Mouse (Mus musculus) liver, embryonic 18 days (tissue): ENCODE measurements around the gene Rad50. TPM values are rescaled to one million over a fixed set of nuclear protein-coding genes. Genes with fewer than 3 reads are reported as not detected.

Experiments
- polyA plus RNA-seq: library from polyadenylated mRNA; depleted of rRNA; stranded (reverse); fragments of >200 nt; gene quantifications from 2 replicates; pipeline ENCODE4 v1.2.3, GENCODE M21; 2012; rRNA removed

Rad50 gene
- polyA plus RNA-seq = 3.2 TPM in 2 replicates

GRCm38 (mm10) chr11:53706934-53707717 lies at the start of gene Rad50:
Gene Rad50, minus strand, starts transcription at chr11:53707319.

DNA sequence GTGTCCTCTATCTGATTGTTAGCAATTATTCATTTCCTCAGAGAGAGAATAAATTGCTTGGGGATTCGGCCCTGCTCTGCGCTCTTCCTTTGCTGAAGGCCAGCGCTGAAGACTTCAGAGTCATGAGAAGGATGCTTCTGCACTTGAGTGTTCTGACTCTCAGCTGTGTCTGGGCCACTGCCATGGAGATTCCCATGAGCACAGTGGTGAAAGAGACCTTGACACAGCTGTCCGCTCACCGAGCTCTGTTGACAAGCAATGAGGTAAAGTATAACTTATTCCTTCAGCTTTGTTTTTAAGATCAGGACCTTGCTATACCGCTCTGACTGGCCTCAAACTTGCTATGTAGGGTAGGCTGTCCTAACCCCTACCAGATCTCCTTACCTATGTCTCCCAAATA lies 13.6 kb upstream of the Rad50 start, which contains the start of gene Il5:
TSS of gene Il5 (plus strand) at position 80 of the 400 bp plus-strand sequence.

GRCm38 (mm10) chr11:53634556-53634955 lies 72.6 kb downstream of the Rad50 start, which contains the start of gene Il13:
Gene Il13, minus strand, starts transcription at chr11:53634702.

DNA sequence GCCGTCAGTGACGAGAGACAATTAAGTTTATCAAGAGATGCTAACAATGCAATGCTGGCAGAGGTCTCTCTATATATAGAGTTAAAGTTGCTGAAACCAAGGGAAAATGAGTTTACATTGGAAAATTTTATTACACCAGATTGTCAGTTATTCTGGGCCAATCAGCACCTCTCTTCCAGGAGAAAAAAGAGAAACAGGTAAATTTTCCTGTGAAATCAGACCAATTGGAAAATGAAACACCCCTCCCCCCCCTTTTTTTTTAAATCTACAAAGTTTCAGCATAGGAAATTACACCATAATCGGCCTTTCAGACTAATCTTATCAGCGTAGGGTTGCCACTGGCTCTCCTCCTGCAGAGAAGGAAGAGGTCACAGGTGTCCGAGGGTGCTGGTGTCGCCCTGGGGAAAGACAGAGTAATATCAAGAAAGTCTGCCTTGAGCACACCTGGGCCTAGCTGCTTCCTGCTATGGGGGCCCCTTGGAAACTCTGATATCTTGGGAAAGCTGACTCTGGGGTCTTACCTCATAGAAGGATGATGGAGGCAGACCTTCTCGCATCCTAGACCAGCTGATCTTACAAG lies 88.4 kb downstream of the Rad50 start, which contains the start of gene Il4:
TSS of gene Il4 (minus strand) at position 51 of the 580 bp plus-strand sequence.

Other genes starting within 250 kb of the Rad50 start
- gene Gm9837, start 236.8 kb downstream of the Rad50 start, polyA plus RNA-seq = not detected in 2 replicates
- 0.07 and 0.10 TPM in 2 replicates for gene Gm9945, start 227.2 kb downstream of the Rad50 start, polyA plus RNA-seq
- 9.6 and 11.0 TPM in 2 replicates for gene Sowaha, start 227.0 kb downstream of the Rad50 start, polyA plus RNA-seq
- 12.5 and 15.9 TPM in 2 replicates for gene Sept8, start 188.1 kb downstream of the Rad50 start, polyA plus RNA-seq
- gene Kif3a, start 139.9 kb downstream of the Rad50 start, polyA plus RNA-seq = 2.9 and 3.1 TPM in 2 replicates
- 0.18 and 0.30 TPM in 2 replicates for gene Il4, start 88.7 kb downstream of the Rad50 start, polyA plus RNA-seq
- not detected in 2 replicates for gene Il13, start 72.6 kb downstream of the Rad50 start, polyA plus RNA-seq
- gene Il5, start 13.5 kb upstream of the Rad50 start, polyA plus RNA-seq = not detected in 2 replicates
- gene Irf1, start 62.7 kb upstream of the Rad50 start, polyA plus RNA-seq = 24.6 and 28.0 TPM in 2 replicates
- gene Gm17334, start 65.9 kb upstream of the Rad50 start, polyA plus RNA-seq = not detected in 2 replicates
- gene Gm12216, start 151.9 kb upstream of the Rad50 start, polyA plus RNA-seq = 0.37 and 0.72 TPM in 2 replicates
- gene Slc22a5, start 184.3 kb upstream of the Rad50 start, polyA plus RNA-seq = 4.1 and 4.2 TPM in 2 replicates